Mouse (Mus musculus) midbrain, embryonic 11.5 days (tissue): ENCODE results near the gene 4930562C15Rik. TPM values are rescaled to one million over a fixed set of nuclear protein-coding genes. Genes with fewer than 3 reads are reported as not detected.

Source experiments
- ATAC-seq: fragments of 200-750 bp; cut with Nextera tagmentation; 2 replicates; pipeline ENCODE4 v1.8.0; 2017; ENCODE audit warnings: moderate TSS enrichment, moderate library complexity; ENCODE audit not compliant: low FRiP score
- DNase-seq: peaks from one replicate; pipeline ENCODE4 v3.0.0; 2015; ENCODE audit warnings: low spot score; ENCODE audit errors: missing footprints
- H3K27ac ChIP-seq: fragments of 300-500 bp; sonication (generic); 2 replicates; pipeline ENCODE4 v1.5.1; 2014; ENCODE audit warnings: low read depth, low read length
- H3K27me3 ChIP-seq: fragments of 300-500 bp; sonication (generic); 2 replicates; pipeline ENCODE4 v1.6.1; 2014; ENCODE audit warnings: mild to moderate bottlenecking, low read length, moderate library complexity, mixed read lengths; ENCODE audit not compliant: control insufficient read depth, insufficient read depth
- H3K36me3 ChIP-seq: fragments of 300-500 bp; sonication (generic); 2 replicates; pipeline ENCODE4 v1.6.1; 2014; ENCODE audit warnings: mild to moderate bottlenecking, low read length, moderate library complexity, mixed read lengths; ENCODE audit not compliant: control insufficient read depth, insufficient read depth
- H3K4me1 ChIP-seq: fragments of 300-500 bp; sonication (generic); 2 replicates; pipeline ENCODE4 v1.6.1; 2014; ENCODE audit warnings: low read length; ENCODE audit not compliant: control insufficient read depth, insufficient read depth
- H3K4me2 ChIP-seq: fragments of 300-500 bp; sonication (generic); 2 replicates; pipeline ENCODE4 v1.6.1; 2014; ENCODE audit warnings: mild to moderate bottlenecking, moderate library complexity
- H3K4me3 ChIP-seq: fragments of 300-500 bp; sonication (generic); 2 replicates; pipeline ENCODE4 v1.5.1; 2014; ENCODE audit warnings: low read depth, low read length
- H3K9ac ChIP-seq: fragments of 300-500 bp; sonication (generic); 2 replicates; pipeline ENCODE4 v1.6.1; 2014; ENCODE audit warnings: low read length
- H3K9me3 ChIP-seq: fragments of 300-500 bp; sonication (generic); 2 replicates; pipeline ENCODE4 v1.6.1; 2016; ENCODE audit warnings: low read length; ENCODE audit not compliant: control insufficient read depth
- WGBS: fragments of 180-500 bp; shearing (Covaris S2); extraction: QIAGEN DNeasy Blood & Tissue Kit; methylation state at CpG from one replicate; pipeline ENCODE4 v1.1.7; 2014; 5-methylcytosine and 5-hydroxymethylcytosine counted together
- polyA plus RNA-seq: library from polyadenylated mRNA; unstranded; fragments of >200 nt; fragmentation: Nextera tagmentation; extraction: Ambion mirVana; gene quantifications from 2 replicates; pipeline ENCODE4 v1.2.1, GENCODE M21; 2014

The 4930562C15Rik gene
- polyA plus RNA-seq, 1 experiment from 2014 or later = 0.29 TPM

- Histone ChIP-seq H3K4me3 (no peak overlapping the region), H3K9me3 (no peaks in the 10 kb centered on the region), H3K27me3 (no peaks in the 10 kb centered on the region), H3K27ac (no peak overlapping the region), H3K4me1 (no peaks in the 10 kb centered on the region), H3K4me2 (no peak overlapping the region), H3K9ac (no peak overlapping the region), H3K36me3 (no peaks in the 10 kb centered on the region)
- DNase-seq = no peak
- 83% methylated on average over 7 of the region's 7 CpGs for WGBS
- no peak for ATAC-seq
These were observed 15.1 kb downstream of the 4930562C15Rik start for GRCm38 (mm10) chr16:4850361-4850760.

- no peaks in the 10 kb centered on the region for H3K4me1 ChIP-seq
- no peak for ATAC-seq
- no peak overlapping the region for H3K27ac ChIP-seq
- H3K36me3 ChIP-seq = no peaks in the 10 kb centered on the region
- no peaks in the 10 kb centered on the region for H3K9me3 ChIP-seq
- WGBS = 72% methylated on average over 5 of the region's 5 CpGs
- DNase-seq = no peak
- H3K4me2 ChIP-seq = no peak overlapping the region
- H3K4me3 ChIP-seq = no peak overlapping the region
- H3K9ac ChIP-seq = no peak overlapping the region
- no peaks in the 10 kb centered on the region for H3K27me3 ChIP-seq
These were observed 15.9 kb downstream of the 4930562C15Rik start for GRCm38 (mm10) chr16:4850938-4851628.

GRCm38 (mm10) chr16:4855046-4855650 is 19.9 kb downstream of the 4930562C15Rik start:
- Histone ChIP-seq H3K27me3 (no peaks in the 10 kb centered on the region), H3K4me3 (no peak overlapping the region)
- ATAC-seq = no peak

GRCm38 (mm10) chr16:4861392-4861791 is 26.2 kb downstream of the 4930562C15Rik start:
- DNase-seq = peak; percentile 73
- no peak overlapping the region for H3K4me3 ChIP-seq

More at GRCm38 (mm10) chr16:4855046-4855650, 19.9 kb downstream of the 4930562C15Rik start:
- Histone ChIP-seq H3K9me3 (no peaks in the 10 kb centered on the region), H3K9ac (no peak overlapping the region), H3K27ac (no peak overlapping the region), H3K4me2 (no peak overlapping the region), H3K4me1 (no peaks in the 10 kb centered on the region), H3K36me3 (no peaks in the 10 kb centered on the region)
- WGBS = 71% methylated on average over 5 of the region's 5 CpGs
- DNase-seq = no peak

GRCm38 (mm10) chr16:4862863-4863483 is 27.8 kb downstream of the 4930562C15Rik start:
- H3K27me3 ChIP-seq = no peaks in the 10 kb centered on the region
- H3K4me2 ChIP-seq = no peak overlapping the region
- no peak overlapping the region for H3K27ac ChIP-seq
- H3K9me3 ChIP-seq = no peaks in the 10 kb centered on the region
- DNase-seq (peak; percentile 81), ATAC-seq (0 out of 2 replicates have a peak, but pooled peaks have one; percentile 58)
- no peak overlapping the region for H3K4me3 ChIP-seq
- H3K36me3 ChIP-seq = no peaks in the 10 kb centered on the region
- WGBS = 57% methylated on average over 9 of the region's 9 CpGs
- no peak overlapping the region for H3K9ac ChIP-seq
- H3K4me1 ChIP-seq = no peaks in the 10 kb centered on the region

More at GRCm38 (mm10) chr16:4861392-4861791, 26.2 kb downstream of the 4930562C15Rik start:
- Histone ChIP-seq H3K27ac (no peak overlapping the region), H3K9ac (no peak overlapping the region), H3K9me3 (no peaks in the 10 kb centered on the region), H3K36me3 (no peaks in the 10 kb centered on the region), H3K4me1 (no peaks in the 10 kb centered on the region), H3K27me3 (no peaks in the 10 kb centered on the region), H3K4me2 (no peak overlapping the region)
- ATAC-seq = no peak
- 52% methylated on average over 10 of the region's 10 CpGs for WGBS

GRCm38 (mm10) chr16:4863742-4864141 is 28.5 kb downstream of the 4930562C15Rik start:
- Histone ChIP-seq H3K27me3 (no peaks in the 10 kb centered on the region), H3K4me1 (no peaks in the 10 kb centered on the region), H3K4me2 (no peak overlapping the region), H3K27ac (no peak overlapping the region), H3K9me3 (no peaks in the 10 kb centered on the region), H3K4me3 (no peak overlapping the region), H3K36me3 (no peaks in the 10 kb centered on the region), H3K9ac (no peak overlapping the region)
- DNase-seq (peak; percentile 39), ATAC-seq (no peak)
- 80% methylated on average over 8 of the region's 8 CpGs for WGBS

GRCm38 (mm10) chr16:4866101-4866695 is 31.0 kb downstream of the 4930562C15Rik start:
- Histone ChIP-seq H3K27ac (no peak overlapping the region), H3K36me3 (no peaks in the 10 kb centered on the region), H3K4me3 (no peak overlapping the region), H3K4me1 (no peaks in the 10 kb centered on the region), H3K27me3 (no peaks in the 10 kb centered on the region), H3K9ac (no peak overlapping the region), H3K9me3 (no peaks in the 10 kb centered on the region), H3K4me2 (no peak overlapping the region)
- 80% methylated on average over 7 of the region's 7 CpGs for WGBS
- DNase-seq = peak; percentile 17
- ATAC-seq = no peak

- H3K4me1 ChIP-seq = no peaks in the 10 kb centered on the region
- ATAC-seq (no peak), DNase-seq (peak; percentile 53)
- H3K4me2 ChIP-seq = no peak overlapping the region
- H3K36me3 ChIP-seq = no peaks in the 10 kb centered on the region
- no peaks in the 10 kb centered on the region for H3K9me3 ChIP-seq
- no peak overlapping the region for H3K9ac ChIP-seq
- no peaks in the 10 kb centered on the region for H3K27me3 ChIP-seq
- no peak overlapping the region for H3K27ac ChIP-seq
- H3K4me3 ChIP-seq = no peak overlapping the region
- WGBS = 90% methylated on average over 5 of the region's 5 CpGs
These were observed 35.3 kb downstream of the 4930562C15Rik start for GRCm38 (mm10) chr16:4870490-4870889.

- Histone ChIP-seq H3K36me3 (no peaks in the 10 kb centered on the region), H3K4me3 (no peak overlapping the region), H3K27me3 (no peaks in the 10 kb centered on the region), H3K9me3 (no peaks in the 10 kb centered on the region), H3K4me1 (no peaks in the 10 kb centered on the region), H3K4me2 (no peak overlapping the region), H3K9ac (no peak overlapping the region), H3K27ac (no peak overlapping the region)
- 83% methylated on average over 2 of the region's 2 CpGs for WGBS
- no peak for ATAC-seq
- peak; percentile 68 for DNase-seq
These were observed 36.7 kb downstream of the 4930562C15Rik start for GRCm38 (mm10) chr16:4871926-4872325.
